Mouse (Mus musculus): ENCODE results near the gene Tfip11. TPM values are rescaled to one million over a fixed set of nuclear protein-coding genes. Genes with fewer than 3 reads are reported as not detected.

Gene Tfip11
- 59.7 TPM for total RNA-seq (2023)

DNA sequence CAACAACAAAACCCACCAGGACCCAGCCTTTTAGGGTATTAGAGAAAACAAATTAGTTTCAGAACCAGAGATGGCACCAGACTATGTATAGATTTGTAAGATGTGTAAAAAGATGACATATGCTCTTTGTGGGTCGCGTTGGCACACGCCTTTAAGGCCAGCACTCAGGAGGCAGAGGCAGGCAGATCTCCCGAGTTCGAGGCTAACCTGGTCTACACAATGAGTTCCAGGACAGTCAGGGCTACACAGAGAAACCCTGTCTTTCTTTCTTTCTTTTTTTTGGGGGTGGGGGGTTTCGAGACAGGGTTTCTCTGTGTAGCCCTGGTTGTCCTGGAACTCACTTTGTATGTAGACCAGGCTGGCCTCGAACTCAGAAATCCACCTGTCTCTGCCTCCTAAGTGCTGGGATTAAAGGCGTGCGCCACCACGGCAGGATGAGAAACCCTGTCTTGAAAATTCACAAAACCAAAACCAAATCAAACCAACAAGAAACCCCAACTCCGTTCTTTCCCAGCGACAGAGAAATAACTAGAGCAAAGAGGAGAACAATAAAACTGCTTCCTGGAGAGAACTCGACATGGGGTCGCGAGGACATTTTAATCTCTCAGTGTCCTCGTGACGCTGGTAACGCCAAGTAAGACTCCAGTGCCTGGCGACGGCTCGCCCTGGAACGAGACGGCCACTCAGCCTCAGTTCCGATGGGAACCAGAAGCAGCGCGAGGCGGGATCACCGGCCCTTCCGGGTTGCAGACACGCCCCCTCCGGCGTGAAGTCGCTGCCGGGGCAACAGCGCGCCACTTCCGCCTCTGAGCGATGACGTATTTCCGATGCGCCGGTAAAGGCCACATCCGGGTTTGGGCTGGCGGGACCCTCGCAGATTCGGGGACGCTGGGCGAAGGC lies at the start of gene Tfip11:
TSS of gene Tfip11 (plus strand) at position 813 of the 900 bp plus-strand sequence.

DNA sequence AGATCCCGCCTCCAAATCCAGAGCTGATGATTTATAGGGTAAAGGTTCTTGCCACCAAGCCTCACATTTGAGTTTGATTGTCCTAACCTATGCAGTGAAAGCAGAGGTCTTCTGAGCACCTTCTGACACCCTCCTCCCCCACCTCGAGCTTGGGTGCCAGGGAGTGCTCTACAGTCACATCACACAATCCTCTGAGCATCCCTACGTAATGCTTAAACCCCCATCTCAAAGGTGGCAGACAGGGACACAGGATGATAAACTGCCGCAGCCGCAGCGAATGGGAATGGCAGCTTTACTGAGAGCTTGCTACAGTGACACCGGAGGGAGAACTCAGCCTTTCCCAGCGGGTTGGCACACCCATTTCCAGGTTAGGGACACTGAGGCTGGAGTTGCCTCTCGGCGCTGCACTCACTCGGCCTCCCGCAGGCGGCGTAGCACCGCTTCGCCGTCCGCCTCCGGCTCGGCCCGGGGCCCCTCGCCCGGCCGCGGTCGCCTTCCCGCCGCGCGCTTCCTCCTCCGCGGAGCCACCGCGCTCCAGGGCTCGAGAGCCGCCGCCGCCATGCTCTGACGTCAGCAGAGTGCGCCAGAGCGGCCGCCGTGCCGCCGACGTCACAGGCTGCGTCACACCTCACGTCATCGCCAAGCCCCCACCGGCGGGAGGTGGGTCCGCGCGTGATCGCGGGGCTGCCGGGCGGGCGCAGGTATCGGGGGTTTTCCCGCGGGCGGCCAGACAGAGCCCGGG lies 16.5 kb downstream of the Tfip11 start, which contains the start of the genes Srrd and Hps4:
TSS of gene Srrd (minus strand) at position 578 of the 742 bp plus-strand sequence.
TSS of gene Hps4 (plus strand) at position 621 of the 742 bp plus-strand sequence.

GRCm38 (mm10) chr5:112355910-112356309 lies 29.8 kb downstream of the Tfip11 start, which contains the start of gene Gm6583:
Gene Gm6583 (minus strand): TSS chr5:112356033.

Other genes starting within 250 kb of the Tfip11 start
- not detected for gene Cryba4, start 73.8 kb upstream of the Tfip11 start, total RNA-seq (2023)
- gene Crybb1, start 70.5 kb upstream of the Tfip11 start, total RNA-seq (2023): not detected
- 86.5 TPM for gene Tpst2, start 49.7 kb upstream of the Tfip11 start, total RNA-seq (2023)
- 32.6 TPM for gene Srrd, start 16.7 kb downstream of the Tfip11 start, total RNA-seq (2023)
- gene Hps4, start 16.7 kb downstream of the Tfip11 start, total RNA-seq (2023): 22.2 TPM
- gene Gm6583, start 29.7 kb downstream of the Tfip11 start, total RNA-seq (2023): not detected
- gene Asphd2, start 68.5 kb downstream of the Tfip11 start, total RNA-seq (2023): not detected
- gene Gm6588, start 123.1 kb downstream of the Tfip11 start, total RNA-seq (2023): not detected

Measured in CD4-positive naive resting alpha-beta T cell, adult 76 days (primary cell).